ENCODE assay signal across 19 mouse cellular contexts in genomic region chr13:35016067-35016466, GRCm38 (mm10). TPM values are rescaled to one million over a fixed set of nuclear protein-coding genes. Genes with fewer than 3 reads are reported as not detected.
"Had no signal": no experiment of that assay in that cellular context is flagged by ENCODE, and none has a peak within 500 bp of the region (broad histone marks: within the 10 kb centered on the region; RNA-seq: fewer than 3 reads in every experiment).

No protein-coding gene starts in this region.

- H3K36me3 ChIP-seq: neural tube, embryonic 12.5 days; neural tube, embryonic 13.5 days; neural tube, embryonic 15.5 days; stomach, embryonic 15.5 days had no signal

- H3K27ac ChIP-seq: neural tube, embryonic 12.5 days; neural tube, embryonic 13.5 days; neural tube, embryonic 15.5 days; stomach, embryonic 15.5 days; stomach, postnatal 0 days had no signal

- H3K4me2 ChIP-seq: neural tube, embryonic 12.5 days; neural tube, embryonic 13.5 days; neural tube, embryonic 15.5 days; stomach, embryonic 15.5 days had no signal

- H3K9me3 ChIP-seq: neural tube, embryonic 12.5 days; neural tube, embryonic 15.5 days; stomach, embryonic 15.5 days had no signal

- H3K9ac ChIP-seq: neural tube, embryonic 12.5 days; neural tube, embryonic 13.5 days; neural tube, embryonic 15.5 days; stomach, embryonic 15.5 days had no signal

- H3K4me1 ChIP-seq: neural tube, embryonic 12.5 days; neural tube, embryonic 13.5 days; neural tube, embryonic 15.5 days; stomach, embryonic 15.5 days had no signal

- DNase-seq: retina, postnatal 1 day; right cerebral cortex, adult 18-20 months; right cerebral cortex, postnatal 14 days; right cerebral cortex, postnatal 25 days; right cerebral cortex, postnatal 4 days; spleen, adult 18-20 months; thymus, adult 18-20 months; thymus, adult 2 months; thymus, postnatal 14 days; thymus, postnatal 25 days; thymus, postnatal 36 days; thymus, postnatal 4 days had no signal

- H3K27me3 ChIP-seq: neural tube, embryonic 12.5 days; neural tube, embryonic 13.5 days; neural tube, embryonic 15.5 days; stomach, embryonic 15.5 days had no signal

- H3K4me3 ChIP-seq: neural tube, embryonic 12.5 days; neural tube, embryonic 13.5 days; neural tube, embryonic 15.5 days; stomach, embryonic 15.5 days had no signal

RNA-seq across cellular contexts. Expression of gene Eci3, which starts 52.5 kb away (rescaled TPM):
- total RNA-seq: neutrophil, adult 5-6 weeks had no signal
- polyA plus RNA-seq: testis, adult 2 months had no signal
